Comparison of ENCODE assay signal across 7 mouse cellular contexts in the genomic region with DNA sequence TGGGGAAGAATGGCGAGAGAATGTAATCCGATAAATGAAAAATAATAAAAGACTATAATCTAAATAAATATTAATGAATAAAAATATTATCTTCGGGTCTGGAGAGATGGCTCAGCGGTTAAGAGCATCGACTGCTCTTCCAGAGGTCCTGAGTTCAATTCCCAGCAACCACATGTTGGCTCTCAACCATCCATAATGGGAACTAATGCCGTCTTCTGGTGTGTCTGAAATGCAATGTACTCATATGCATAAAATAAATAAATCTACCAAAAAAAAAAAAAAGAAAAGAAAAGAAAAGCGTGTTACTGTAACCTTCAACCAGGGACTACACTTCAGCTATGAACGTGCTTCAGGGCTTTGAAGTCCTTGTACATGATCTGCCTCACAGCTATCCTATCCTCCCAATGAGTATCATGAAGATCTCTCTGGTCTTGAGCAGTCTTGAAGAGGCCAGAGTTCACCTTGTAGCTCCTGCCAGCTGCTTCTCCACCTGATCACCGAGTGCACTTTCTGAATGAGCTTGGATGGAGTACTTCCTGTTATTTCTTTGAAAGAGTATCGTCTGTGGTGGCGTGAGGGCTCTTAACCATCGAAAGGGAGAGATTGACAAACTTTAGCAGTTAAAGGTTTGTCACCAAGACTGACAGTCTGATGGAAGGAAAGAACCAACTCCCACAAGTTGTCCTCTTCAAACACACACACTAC. TPM values are rescaled to one million over a fixed set of nuclear protein-coding genes. Genes with fewer than 3 reads are reported as not detected.
DNase-seq lines count a peak whose midpoint lies in the region; ATAC-seq lines count a peak whose summit lies in the region.

A gene (minus strand): TSS at position 118 of the 705 bp plus-strand sequence.

- 55% methylated on average over 12 of the region's 12 CpGs for WGBS in embryonic facial prominence, embryonic 12.5 days
- WGBS in heart, embryonic 15.5 days, result 42% methylated on average over 12 of the region's 12 CpGs
- WGBS in midbrain, embryonic 12.5 days, result 58% methylated on average over 12 of the region's 12 CpGs

- no peak for DNase-seq in urinary bladder, adult 2 months (ENCODE audit: low spot score)
- DNase-seq in urinary bladder, postnatal 4 days (ENCODE audit: low spot score in 2 of 2), result no peak
- DNase-seq in left cerebral cortex, postnatal 36 days (ENCODE audit: low spot score in 2 of 2), result no peak
- DNase-seq in ovary, postnatal 14 days (ENCODE audit: low spot score), result no peak

- H3K27me3 ChIP-seq in embryonic facial prominence, embryonic 12.5 days, result no peaks in the 10 kb centered on the region
- H3K27me3 ChIP-seq in heart, embryonic 15.5 days, result peaks cover 4% of the 10 kb centered on the region; the same call in 1 of the 2 replicates
- H3K27me3 ChIP-seq in midbrain, embryonic 12.5 days, result 0 out of 2 replicates have a peak, but pooled peaks cover 4% of the 10 kb centered on the region

- no peak for ATAC-seq in embryonic facial prominence, embryonic 12.5 days (ENCODE audit: insufficient number of reproducible peaks, insufficient read depth, low FRiP score, low TSS enrichment)
- no peak for ATAC-seq in heart, embryonic 15.5 days (replicated peaks; ENCODE audit: insufficient number of reproducible peaks, insufficient read depth, low FRiP score, low read depth)
- peak; percentile 48 for ATAC-seq in midbrain, embryonic 12.5 days (ENCODE audit: low FRiP score, low read depth)

- H3K4me3 ChIP-seq in embryonic facial prominence, embryonic 12.5 days, result peak within 1 kb of the TSS; percentile 84
- H3K4me3 ChIP-seq in heart, embryonic 15.5 days, result peak within 1 kb of the TSS; percentile 91
- H3K4me3 ChIP-seq in midbrain, embryonic 12.5 days, result peak within 1 kb of the TSS; percentile 84

- H3K36me3 ChIP-seq in embryonic facial prominence, embryonic 12.5 days, result 0 out of 2 replicates have a peak, but pooled peaks cover 8% of the 10 kb centered on the region
- H3K36me3 ChIP-seq in heart, embryonic 15.5 days, result 0 out of 2 replicates have a peak, but pooled peaks cover 6% of the 10 kb centered on the region
- H3K36me3 ChIP-seq in midbrain, embryonic 12.5 days, result peaks cover 8% of the 10 kb centered on the region

- peak within 1 kb of the TSS; percentile 80 for H3K9ac ChIP-seq in embryonic facial prominence, embryonic 12.5 days
- H3K9ac ChIP-seq in heart, embryonic 15.5 days, result peak within 1 kb of the TSS; percentile 86
- peak within 1 kb of the TSS; percentile 76 for H3K9ac ChIP-seq in midbrain, embryonic 12.5 days (replicated peaks)

- H3K4me2 ChIP-seq in embryonic facial prominence, embryonic 12.5 days (replicated peaks), result peak within 1 kb of the TSS; percentile 81
- peak within 1 kb of the TSS; percentile 69 for H3K4me2 ChIP-seq in heart, embryonic 15.5 days
- H3K4me2 ChIP-seq in midbrain, embryonic 12.5 days (replicated peaks), result peak within 1 kb of the TSS; percentile 64

- intact Hi-C loops in left cerebral cortex, postnatal 36 days (cut with DNase I), result no loop called here

- H3K4me1 ChIP-seq in embryonic facial prominence, embryonic 12.5 days, result peaks cover 7% of the 10 kb centered on the region
- H3K4me1 ChIP-seq in heart, embryonic 15.5 days (replicated peaks), result peaks cover 8% of the 10 kb centered on the region
- H3K4me1 ChIP-seq in midbrain, embryonic 12.5 days, result peaks cover 8% of the 10 kb centered on the region

- H3K27ac ChIP-seq in embryonic facial prominence, embryonic 12.5 days, result peak within 1 kb of the TSS; percentile 92
- H3K27ac ChIP-seq in heart, embryonic 15.5 days, result peak within 1 kb of the TSS; percentile 91
- peak within 1 kb of the TSS; percentile 86 for H3K27ac ChIP-seq in midbrain, embryonic 12.5 days (replicated peaks)

- no peaks in the 10 kb centered on the region for H3K9me3 ChIP-seq in embryonic facial prominence, embryonic 12.5 days
- H3K9me3 ChIP-seq in heart, embryonic 15.5 days (replicated peaks), result no peaks in the 10 kb centered on the region
- no peaks in the 10 kb centered on the region for H3K9me3 ChIP-seq in midbrain, embryonic 12.5 days

RNA-seq across cellular contexts. Expression of the gene that starts here (rescaled TPM):
- 74.5 and 79.3 TPM in 2 replicates for polyA plus RNA-seq in urinary bladder, adult 2 months (2012; rRNA removed)
- 363 and 376 TPM in 2 replicates for polyA plus RNA-seq in embryonic facial prominence, embryonic 12.5 days (2016; fragmentation: Nextera tagmentation; extraction: Ambion mirVana)
- polyA plus RNA-seq in heart, embryonic 15.5 days (2015; fragmentation: Nextera tagmentation; extraction: Ambion mirVana), result 182 and 189 TPM in 2 replicates
- total RNA-seq in left cerebral cortex, postnatal 36 days (2021), result 100 to 1,000 TPM; 100 to 105 TPM
- 414 and 419 TPM in 2 replicates for polyA plus RNA-seq in midbrain, embryonic 12.5 days (2016; fragmentation: Nextera tagmentation; extraction: Ambion mirVana)
